Mouse (Mus musculus) right cerebral cortex, postnatal 14 days (tissue): ENCODE results near the gene Diras1.
A peak's percentile ranks its signal among the peaks of the same experiment; 100 is the strongest.
"Not testable (repeated sequence)": the region's sequence is repeated elsewhere in the genome, so short reads cannot be mapped to it uniquely, and the experiment has no call there.

Experiments
- DNase-seq: peaks from one replicate; pipeline ENCODE4 v3.0.0; 2022

The Diras1 gene

DNA sequence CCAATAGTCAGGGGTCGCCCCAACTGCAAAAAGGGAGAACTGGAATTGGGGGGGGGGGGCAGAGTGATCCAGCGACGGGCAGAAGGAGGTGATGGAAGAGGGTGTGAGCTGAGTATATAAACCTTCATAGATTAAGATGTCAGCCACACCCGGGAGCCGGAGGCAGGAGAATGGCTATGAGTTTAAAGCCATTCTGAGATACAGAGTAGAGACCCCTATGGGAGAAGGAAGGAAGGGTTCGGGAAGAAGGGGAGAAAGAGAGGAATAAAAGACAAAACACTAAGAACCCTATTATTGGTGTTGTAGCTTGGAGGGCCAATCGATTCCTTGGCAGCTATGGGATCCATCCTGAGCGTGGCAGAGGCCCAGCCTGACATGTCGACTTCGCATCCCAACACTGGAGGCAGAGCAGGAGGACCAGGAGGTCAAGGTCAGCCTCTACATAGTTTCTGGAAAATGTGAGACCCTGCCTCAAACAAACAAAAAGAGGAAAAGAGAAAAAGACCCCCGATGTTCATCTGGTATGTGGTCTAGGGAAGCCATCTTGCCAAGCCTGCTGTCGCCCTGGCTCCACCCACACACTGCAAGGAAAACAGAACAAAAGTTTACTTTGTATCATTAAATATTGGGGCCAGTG, at the start of gene Diras1:
Diras1 (minus strand) TSS at position 24 of the 637 bp plus-strand sequence.
- no peak for DNase-seq

- peak; percentile 29 for DNase-seq
These were observed 48.0 kb upstream of the Diras1 start for GRCm38 (mm10) chr10:81073464-81073863.

DNA sequence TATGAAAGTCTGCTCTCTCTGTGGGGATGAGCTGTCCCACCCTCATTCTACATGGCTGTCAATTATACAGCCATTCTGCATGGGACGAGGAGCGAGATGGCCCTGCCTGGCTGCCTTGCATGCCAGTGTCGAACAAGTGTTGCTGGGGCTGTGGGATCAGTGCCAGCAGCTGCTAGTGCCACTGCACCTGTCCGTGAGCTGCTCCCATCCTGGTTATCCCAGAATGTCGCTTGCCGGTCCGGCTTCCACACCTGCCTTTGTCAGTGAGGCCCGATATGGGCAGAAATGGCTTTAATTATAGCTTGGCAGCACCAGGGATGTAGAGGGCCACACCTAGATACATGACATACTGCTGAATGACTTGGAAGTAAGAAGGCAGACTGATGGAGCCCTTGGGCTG, 46.8 kb upstream of the Diras1 start:
- DNase-seq, result no peak

DNA sequence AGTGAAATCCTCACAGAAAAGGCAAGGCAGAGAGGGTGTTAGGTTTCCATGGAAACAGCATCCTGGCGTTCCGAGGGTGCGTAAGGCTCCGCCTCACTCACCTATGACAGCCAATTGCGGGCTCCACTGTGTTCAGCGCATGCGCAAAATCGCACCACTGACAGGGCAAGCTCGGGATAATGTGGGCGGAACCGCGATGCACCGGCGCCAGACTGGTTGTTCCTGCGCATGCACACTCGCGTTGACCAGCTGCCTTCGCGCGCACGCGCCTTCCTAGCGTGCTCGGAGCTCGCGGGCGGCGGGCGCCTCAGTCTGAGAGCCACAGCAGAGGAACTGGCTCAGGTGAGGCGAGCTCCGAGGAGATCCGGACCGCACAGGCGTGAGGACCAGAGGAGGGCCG, 44.4 kb upstream of the Diras1 start, which contains the start of gene Thop1:
Thop1 (plus strand) TSS at position 200 of the 400 bp plus-strand sequence.
- peak; percentile 98 for DNase-seq

GRCm38 (mm10) chr10:81068706-81069105, 43.2 kb upstream of the Diras1 start:
- DNase-seq, result no peak

GRCm38 (mm10) chr10:81064519-81064918, 39.1 kb upstream of the Diras1 start:
- not testable (repeated sequence) for DNase-seq

DNA sequence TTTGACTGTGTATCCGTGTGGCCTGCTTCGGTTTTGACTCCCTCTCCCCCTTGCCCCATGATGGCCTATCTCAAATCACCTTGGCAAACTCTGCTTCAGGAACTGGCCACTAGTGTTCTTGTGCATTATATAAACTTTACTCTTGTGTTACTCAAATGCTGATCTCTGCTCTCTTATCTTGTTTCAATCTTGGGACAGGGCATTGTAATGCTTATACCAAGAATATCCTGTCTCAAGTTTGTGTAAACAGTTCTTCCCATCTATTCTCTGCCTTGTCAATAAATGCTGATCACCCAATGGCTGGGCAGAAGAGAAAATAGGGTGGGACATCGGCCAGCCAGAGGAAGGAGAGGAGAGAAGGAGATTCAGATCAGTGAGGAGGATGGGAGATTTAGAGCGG, 37.2 kb upstream of the Diras1 start:
- no peak for DNase-seq

GRCm38 (mm10) chr10:81059603-81060543, 34.4 kb upstream of the Diras1 start, which contains the start of gene Sgta:
Gene Sgta, minus strand, starts transcription at chr10:81060181.
- peak; percentile 99 for DNase-seq

GRCm38 (mm10) chr10:81058896-81059295, 33.4 kb upstream of the Diras1 start:
- no peak for DNase-seq

GRCm38 (mm10) chr10:81057406-81058130, 32.1 kb upstream of the Diras1 start:
- DNase-seq, result no peak

DNA sequence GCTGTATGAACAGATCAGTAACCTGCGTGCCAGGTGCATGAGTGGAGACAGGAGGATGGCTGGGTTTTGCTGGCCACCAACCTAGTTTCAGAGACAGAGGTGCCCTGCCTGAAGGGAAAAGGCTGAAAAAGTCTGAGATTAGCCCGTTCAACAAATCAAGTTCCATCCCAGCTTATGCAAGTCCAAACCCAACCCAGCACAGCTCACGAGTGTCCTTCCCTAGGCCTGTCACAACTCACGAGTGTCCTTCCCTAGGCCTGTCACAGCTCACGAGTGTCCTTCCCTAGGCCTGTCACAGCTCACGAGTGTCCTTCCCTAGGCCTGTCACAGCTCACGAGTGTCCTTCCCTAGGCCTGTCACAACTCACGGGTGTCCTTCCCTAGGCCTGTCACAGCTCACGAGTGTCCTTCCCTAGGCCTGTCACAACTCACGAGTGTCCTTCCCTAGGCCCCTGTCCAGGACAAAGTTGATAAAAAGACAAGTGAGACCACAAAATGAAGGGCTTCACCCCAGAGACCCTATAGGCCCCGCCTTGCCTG, 30.4 kb upstream of the Diras1 start:
- DNase-seq, result not testable (repeated sequence)

DNA sequence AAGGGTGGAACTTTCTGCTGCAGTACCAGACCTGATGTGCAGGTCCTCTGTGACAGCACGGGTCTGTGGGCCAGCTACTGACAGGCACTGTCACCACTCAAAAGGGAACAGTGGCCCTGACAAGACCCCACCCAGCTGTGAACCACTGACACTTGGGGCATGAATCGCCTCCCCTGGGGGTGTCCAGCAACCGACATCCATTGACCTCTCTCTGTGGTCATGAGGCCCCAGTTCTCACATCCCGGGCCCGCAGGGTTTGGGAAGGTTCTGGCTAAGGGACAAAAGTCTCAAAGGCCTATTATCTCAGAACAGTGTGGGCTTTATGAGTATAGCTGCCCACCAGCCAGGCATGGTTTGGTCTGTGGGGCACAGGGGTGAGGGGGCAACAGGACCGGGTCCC, 29.7 kb upstream of the Diras1 start:
- DNase-seq, result no peak

DNA sequence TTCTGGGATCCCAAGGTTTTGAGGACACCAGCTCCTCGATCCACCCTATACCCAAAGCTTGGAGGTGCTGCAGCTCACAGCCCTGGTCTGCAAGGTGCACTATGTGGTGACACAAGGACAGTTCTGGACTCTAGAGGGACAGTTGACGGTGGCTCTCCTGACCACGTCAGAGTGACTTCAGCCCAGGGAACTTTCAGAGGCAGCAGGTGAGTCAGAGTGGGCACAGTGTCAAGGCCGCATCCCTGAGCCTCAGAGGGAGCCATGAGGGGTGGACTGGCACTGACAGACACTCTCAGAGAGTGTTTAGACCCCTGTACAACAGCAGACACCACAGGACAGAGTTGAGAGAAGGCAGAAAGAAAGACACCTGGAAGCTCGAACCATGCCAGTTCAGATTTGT, 27.1 kb upstream of the Diras1 start:
- no peak for DNase-seq

- no peak for DNase-seq
These were observed 25.7 kb upstream of the Diras1 start for GRCm38 (mm10) chr10:81051133-81051532.

- no peak for DNase-seq
These were observed 25.2 kb upstream of the Diras1 start for GRCm38 (mm10) chr10:81050645-81051044.

DNA sequence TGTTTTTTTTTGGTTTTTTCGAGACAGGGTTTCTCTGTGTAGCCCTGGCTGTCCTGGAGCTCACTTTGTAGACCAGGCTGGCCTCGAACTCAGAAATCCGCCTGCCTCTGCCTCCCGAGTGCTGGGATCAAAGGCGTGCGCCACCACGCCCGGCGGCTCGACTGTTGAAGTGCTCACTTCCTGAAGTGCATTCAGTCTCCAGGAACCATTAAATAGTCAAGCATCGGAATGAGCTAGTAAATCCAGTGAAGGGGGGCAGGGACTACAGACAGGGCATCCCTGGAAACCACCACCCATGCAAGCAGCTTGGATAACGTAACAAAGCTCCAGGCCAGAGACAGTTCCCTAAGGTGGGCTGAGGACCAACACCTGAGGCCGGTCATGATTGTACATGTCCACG, 19.8 kb upstream of the Diras1 start:
- DNase-seq, result not testable (repeated sequence)

GRCm38 (mm10) chr10:81041458-81042175, 16.2 kb upstream of the Diras1 start:
- peak; percentile 76 for DNase-seq

DNA sequence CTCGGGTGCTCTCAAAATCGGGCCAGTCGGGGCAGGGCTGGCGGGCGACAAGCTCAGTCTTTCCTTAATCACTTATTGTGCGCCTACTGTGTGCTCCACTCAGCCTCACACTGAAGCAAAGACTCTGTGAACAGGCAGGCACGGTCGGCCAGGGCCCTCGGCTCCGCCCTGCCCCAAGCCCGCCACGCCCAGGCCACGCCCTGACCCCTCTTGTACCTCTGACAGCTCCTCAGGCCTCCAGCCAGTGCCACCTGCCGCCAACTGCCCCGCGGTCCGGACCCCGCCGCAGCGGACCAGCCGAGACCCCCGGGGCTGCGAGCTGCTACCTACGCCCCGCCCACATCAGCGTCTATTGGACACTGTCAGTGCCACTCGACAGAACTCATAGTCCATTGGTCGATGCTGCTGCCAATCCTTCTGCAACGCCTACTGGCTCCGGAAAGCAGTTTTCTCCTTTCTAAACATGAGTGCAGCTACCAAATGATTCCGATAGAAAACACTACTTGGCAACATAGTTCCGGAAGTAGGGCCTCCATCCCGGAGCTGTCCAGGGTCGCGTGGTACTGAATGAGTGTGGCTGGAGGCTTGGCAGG, 11.6 kb upstream of the Diras1 start, which contains the start of gene Slc39a3:
Slc39a3 (minus strand) TSS at position 439 of the 593 bp plus-strand sequence.
- DNase-seq, result peak; percentile 100

DNA sequence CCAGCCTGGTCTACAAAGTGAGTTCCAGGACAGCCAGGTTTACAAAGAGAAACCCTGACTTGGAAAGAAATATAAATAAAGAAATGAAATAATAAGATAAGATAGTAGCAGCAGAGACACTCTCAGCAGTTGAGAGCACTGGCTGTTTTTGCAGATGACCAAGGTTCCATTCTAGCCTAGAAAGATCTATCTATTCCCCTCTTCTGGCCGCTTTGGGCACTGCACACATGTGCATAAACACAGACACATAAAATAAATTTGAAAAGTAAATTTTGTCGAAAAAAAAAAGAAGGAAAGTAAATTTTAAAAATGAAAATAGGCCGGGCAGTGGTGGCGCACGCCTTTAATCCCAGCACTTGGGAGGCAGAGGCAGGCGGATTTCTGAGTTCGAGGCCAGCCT, 10.8 kb upstream of the Diras1 start:
- DNase-seq, result no peak

- no peak for DNase-seq
These were observed 8.1 kb upstream of the Diras1 start for GRCm38 (mm10) chr10:81033586-81033985.

GRCm38 (mm10) chr10:81029031-81029430, 3.6 kb upstream of the Diras1 start:
- no peak for DNase-seq

- no peak for DNase-seq
These were observed 2.8 kb upstream of the Diras1 start for GRCm38 (mm10) chr10:81028219-81028618.
